Mouse (Mus musculus) CH12.LX (cell line): ENCODE measurements around the gene Zbtb8a. TPM values are rescaled to one million over a fixed set of nuclear protein-coding genes. Genes with fewer than 3 reads are reported as not detected.

Experiments
- DNase-seq: peaks from one replicate; pipeline ENCODE4 v3.0.0-alpha.2; 2013; ENCODE audit errors: extremely low read depth
- H3K27ac ChIP-seq: 2 replicates; pipeline ENCODE4 v1.5.1; 2012; ENCODE audit warnings: low read depth, mild to moderate bottlenecking, control low read depth, moderate library complexity; ENCODE audit not compliant: insufficient read depth
- H3K27me3 ChIP-seq: replicated peaks from 2 replicates; pipeline ENCODE3; 2012; ENCODE audit warnings: inconsistent platforms
- H3K36me3 ChIP-seq, 2 experiments: replicated peaks in 1 of 2; 2 replicates each; pipeline versions ENCODE3 to v1.6.1; 2012; ENCODE audit warnings: inconsistent platforms in 1 of 2, low read length in 1 of 2, mild to moderate bottlenecking in 1 of 2, mixed read lengths in 1 of 2, moderate library complexity in 1 of 2; ENCODE audit not compliant: control insufficient read depth in 1 of 2, insufficient read depth in 1 of 2
- H3K4me1 ChIP-seq, 2 experiments: 2 replicates each; pipeline ENCODE4 v1.6.1; 2012; ENCODE audit warnings: inconsistent platforms in 1 of 2, moderate library complexity in 1 of 2; ENCODE audit not compliant: insufficient read depth in 2 of 2, control insufficient read depth in 1 of 2
- H3K4me2 ChIP-seq: 2 replicates; pipeline ENCODE4 v1.6.1; 2012; ENCODE audit warnings: low read depth, mild to moderate bottlenecking, control low read depth; ENCODE audit not compliant: poor library complexity, insufficient read depth, severe bottlenecking
- H3K4me3 ChIP-seq, 3 experiments: fragments of 150-350 bp in 1 of 3; sonication (generic) in 1 of 3; replicated peaks in 1 of 3; 2 replicates each; pipeline versions ENCODE3 to v1.5.1; 2011 to 2012; ENCODE audit warnings: low read depth in 2 of 3, low read length in 2 of 3, mild to moderate bottlenecking in 2 of 3, moderate library complexity in 2 of 3, control low read depth in 1 of 3, improper control_type of control experiment in 1 of 3, inconsistent platforms in 1 of 3, mixed read lengths in 1 of 3; ENCODE audit not compliant: poor library complexity in 1 of 3
- H3K79me2 ChIP-seq: replicated peaks from 2 replicates; pipeline ENCODE4 v1.6.1; 2012; ENCODE audit warnings: mild to moderate bottlenecking, moderate library complexity; ENCODE audit not compliant: control insufficient read depth, poor library complexity, insufficient read depth, severe bottlenecking; ENCODE audit errors: extremely low read depth
- H3K9ac ChIP-seq: 2 replicates; pipeline ENCODE4 v1.6.1; 2012; ENCODE audit warnings: low read depth, mild to moderate bottlenecking, control low read depth, moderate library complexity; ENCODE audit not compliant: insufficient read depth
- H3K9me3 ChIP-seq: replicated peaks from 2 replicates; pipeline ENCODE3; 2012; ENCODE audit warnings: low read length, inconsistent platforms, mixed read lengths
- CTCF ChIP-seq, 2 experiments: IDR thresholded peaks in 1 of 2; conservative IDR thresholded peaks in 1 of 2; 2 replicates each; pipeline ENCODE4 v1.5.1; 2011 to 2012; ENCODE audit warnings: low read depth in 2 of 2, low read length in 2 of 2, improper control_type of control experiment in 1 of 2, inconsistent platforms in 1 of 2, mild to moderate bottlenecking in 1 of 2, moderate library complexity in 1 of 2
- E2F4 ChIP-seq: IDR thresholded peaks from 2 replicates; pipeline ENCODE4 v1.6.1; 2011; ENCODE audit warnings: low read depth, low read length, improper control_type of control experiment; ENCODE audit not compliant: insufficient replicate concordance
- ELF1 ChIP-seq: IDR thresholded peaks from 2 replicates; pipeline ENCODE4 v1.6.1; 2014; ENCODE audit warnings: low read depth, mild to moderate bottlenecking, inconsistent platforms, low read length, improper control_type of control experiment
- EP300 ChIP-seq: IDR thresholded peaks from 2 replicates; pipeline ENCODE4 v1.6.1; 2011; ENCODE audit warnings: low read length, improper control_type of control experiment
- ETS1 ChIP-seq: conservative IDR thresholded peaks from 2 replicates; pipeline ENCODE4 v1.6.1; 2012; ENCODE audit warnings: low read depth, mild to moderate bottlenecking, inconsistent platforms, low read length, improper control_type of control experiment, moderate library complexity
- GABPA ChIP-seq: IDR thresholded peaks from 2 replicates; pipeline ENCODE4 v1.6.1; 2012; ENCODE audit warnings: low read depth, low read length, improper control_type of control experiment, inconsistent platforms; ENCODE audit not compliant: insufficient replicate concordance
- KAT2A ChIP-seq: IDR thresholded peaks from 2 replicates; pipeline ENCODE4 v1.6.1; 2012; ENCODE audit warnings: low read length, improper control_type of control experiment, inconsistent platforms; ENCODE audit not compliant: insufficient replicate concordance
- MAFK ChIP-seq: IDR thresholded peaks from 2 replicates; pipeline ENCODE4 v1.6.1; 2011; ENCODE audit warnings: low read length, improper control_type of control experiment; ENCODE audit not compliant: insufficient replicate concordance
- MAX ChIP-seq: IDR thresholded peaks from 2 replicates; pipeline ENCODE4 v1.6.1; 2011; ENCODE audit warnings: low read length, improper control_type of control experiment
- MAZ ChIP-seq: IDR thresholded peaks from 2 replicates; pipeline ENCODE4 v1.6.1; 2012; ENCODE audit warnings: low read depth, mild to moderate bottlenecking, inconsistent platforms, low read length, improper control_type of control experiment, moderate library complexity
- MEF2A ChIP-seq: IDR thresholded peaks from 2 replicates; pipeline ENCODE4 v1.6.1; 2014; ENCODE audit warnings: low read depth, mild to moderate bottlenecking, inconsistent platforms, low read length, improper control_type of control experiment, borderline replicate concordance
- MXI1 ChIP-seq: IDR thresholded peaks from 2 replicates; pipeline ENCODE4 v1.6.1; 2011; ENCODE audit warnings: mild to moderate bottlenecking, low read depth, low read length, improper control_type of control experiment
- NELFE ChIP-seq: IDR thresholded peaks from 2 replicates; pipeline ENCODE4 v1.6.1; 2011; ENCODE audit warnings: low read depth, low read length, improper control_type of control experiment
- POLR2A ChIP-seq: IDR thresholded peaks from 2 replicates; pipeline ENCODE4 v1.6.1; 2011; ENCODE audit warnings: low read depth, mild to moderate bottlenecking, improper control_type of control experiment, low read length
- POLR2AphosphoS2 ChIP-seq: IDR thresholded peaks from 2 replicates; pipeline ENCODE4 v1.6.1; 2011; ENCODE audit warnings: low read depth, low read length, improper control_type of control experiment
- SIN3A ChIP-seq: IDR thresholded peaks from 2 replicates; pipeline ENCODE4 v1.6.1; 2012; ENCODE audit warnings: low read length, improper control_type of control experiment, inconsistent platforms
- TBP ChIP-seq: conservative IDR thresholded peaks from 2 replicates; pipeline ENCODE4 v1.6.1; 2011; ENCODE audit warnings: low read depth, low read length, improper control_type of control experiment
- UBTF ChIP-seq: IDR thresholded peaks from 2 replicates; pipeline ENCODE4 v1.6.1; 2012; ENCODE audit warnings: low read depth, mild to moderate bottlenecking, inconsistent platforms, low read length, improper control_type of control experiment, moderate library complexity
- USF1 ChIP-seq: IDR thresholded peaks from 2 replicates; pipeline ENCODE4 v1.6.1; 2014; ENCODE audit warnings: low read depth, mild to moderate bottlenecking, inconsistent platforms, low read length, improper control_type of control experiment
- USF2 ChIP-seq: conservative IDR thresholded peaks from 2 replicates; pipeline ENCODE4 v1.6.1; 2011; ENCODE audit warnings: low read depth, low read length, improper control_type of control experiment
- ZKSCAN1 ChIP-seq: IDR thresholded peaks from 2 replicates; pipeline ENCODE4 v1.6.1; 2012; ENCODE audit warnings: low read depth, inconsistent platforms, low read length, improper control_type of control experiment, borderline replicate concordance
- ZMIZ1 ChIP-seq: IDR thresholded peaks from 2 replicates; pipeline ENCODE4 v1.6.1; 2012; ENCODE audit warnings: low read depth, mild to moderate bottlenecking, inconsistent platforms, low read length, improper control_type of control experiment
- ZNF384 ChIP-seq: IDR thresholded peaks from 2 replicates; pipeline ENCODE4 v1.6.1; 2012; ENCODE audit warnings: low read depth, low read length, improper control_type of control experiment, inconsistent platforms
- dilution Hi-C: fragments of 300-500 bp; cut with MboI; formaldehyde crosslinking; loops from 2 replicates; pipeline ENCODE4 v1.14.3; 2020; ENCODE audit warnings: low sequenced_read_pairs; ENCODE audit not compliant: extremely low pct_unique_long_range_greater_than_20kb, extremely low pct_ligation_motif_present
- in situ Hi-C: fragments of 300-500 bp; cut with MboI; formaldehyde crosslinking; loops from 3 replicates; pipeline ENCODE4 v1.14.3; 2019; ENCODE audit warnings: low sequenced_read_pairs, low pct_ligation_motif_present, low pct_unique_long_range_greater_than_20kb, mixed read lengths
- polyA plus RNA-seq: library from polyadenylated mRNA; unstranded; fragments of >175 nt; gene quantifications from 2 replicates; pipeline ENCODE4 v1.2.1, GENCODE M21; 2012; ENCODE audit warnings: low read depth; ENCODE audit not compliant: insufficient read length
- total RNA-seq, 2 experiments: library from RNA; depleted of rRNA; stranded (reverse); fragments of 300-350 nt in 1 of 2; fragments of >200 nt in 1 of 2; gene quantifications; 2 replicates each; pipeline ENCODE4 v1.2.3; 2012 to 2014

The Zbtb8a gene
- total and polyA plus RNA-seq, 3 experiments, result 0.04 TPM; not detected in 2

DNA sequence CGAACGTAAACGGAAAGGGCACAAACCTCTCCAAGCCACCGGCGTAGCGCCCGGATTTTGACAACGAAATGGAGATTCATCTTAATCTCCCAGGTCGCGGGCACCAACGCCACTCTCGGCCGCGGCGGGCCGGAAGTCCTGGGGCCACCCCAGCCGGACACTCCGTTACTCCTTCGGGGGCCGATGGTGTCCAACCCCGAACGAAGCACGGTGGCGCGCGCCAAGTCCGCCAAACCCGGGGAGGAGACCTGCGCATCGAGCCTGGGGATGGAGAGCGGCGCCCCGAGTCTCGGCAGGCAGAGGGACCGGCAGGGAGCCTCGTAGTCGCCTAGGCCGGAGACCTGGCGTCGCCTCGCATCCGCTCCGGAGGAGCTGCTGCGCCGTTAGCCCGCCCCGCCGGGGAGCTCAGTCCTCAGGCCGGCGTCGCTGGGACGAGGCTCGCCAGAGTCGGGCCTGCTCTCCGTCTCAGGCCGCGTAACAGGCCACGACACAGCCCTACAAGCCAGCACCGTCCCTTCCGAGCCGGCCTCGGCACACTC is 43.2 kb downstream of the Zbtb8a start:
- dilution Hi-C loops, result no loop called here

DNA sequence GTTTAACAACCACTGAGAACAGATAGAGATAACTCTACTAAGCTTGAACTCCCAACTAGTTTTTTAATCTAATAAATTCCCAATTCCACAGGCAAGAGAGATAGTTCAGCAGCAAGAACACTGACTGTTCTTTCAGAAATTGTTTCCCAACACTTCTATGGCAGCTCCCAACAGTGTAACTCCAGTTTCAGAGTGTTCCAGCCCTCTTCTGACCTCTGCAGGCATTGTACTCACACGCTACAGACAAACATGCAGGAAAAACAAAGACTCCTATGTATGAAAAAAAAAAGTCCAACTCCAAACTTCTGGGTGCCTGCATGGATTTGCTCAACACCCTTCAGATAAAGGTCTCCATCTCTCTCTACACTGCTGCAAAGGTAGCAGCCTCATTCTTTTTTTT is 45.1 kb downstream of the Zbtb8a start:
- peaks cover 37 to 49% of the 10 kb centered on the region in 2 experiments for H3K36me3 ChIP-seq
- dilution Hi-C loops, result no loop called here

More for the DNA sequence above, 43.2 kb downstream of the Zbtb8a start:
- Histone ChIP-seq H3K9ac (peak overlapping the region; percentile 87), H3K4me3 (peak overlapping the region; percentile 82 to 97 (median 90)), H3K4me1 (peaks cover 7 to 58% of the 10 kb centered on the region in 2 experiments; a peak in 3 of 4 replicates), H3K9me3 (no peaks in the 10 kb centered on the region), H3K27me3 (no peaks in the 10 kb centered on the region), H3K27ac (peak overlapping the region; percentile 86), H3K79me2 (peaks cover 68% of the 10 kb centered on the region), H3K4me2 (peak overlapping the region; percentile 5; the same call in 1 of the 2 replicates), H3K36me3 (peaks cover 30 to 47% of the 10 kb centered on the region in 2 experiments)
- in situ Hi-C loops, result no loop called here
- DNase-seq, result no peak
- TF ChIP-seq MAZ (no peak), UBTF (peak; percentile 92)

DNA sequence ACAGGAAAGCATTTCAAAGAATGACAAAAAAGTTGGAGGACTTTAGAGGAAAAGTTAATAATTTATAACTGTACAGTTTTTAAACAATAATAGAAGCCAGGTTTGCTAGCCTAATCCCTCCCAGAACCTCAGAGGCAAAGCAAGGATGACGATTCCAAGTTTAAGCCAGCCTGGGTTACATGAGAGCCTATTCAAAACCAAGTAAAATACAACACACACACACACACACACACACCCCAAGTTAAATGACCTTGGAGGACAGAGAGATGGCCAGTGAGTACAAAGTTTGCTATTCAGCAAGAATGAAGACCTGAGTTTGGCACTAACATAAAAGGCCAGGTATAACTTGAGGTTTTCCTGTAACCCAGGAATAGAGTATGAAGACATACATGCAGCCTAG is 51.7 kb downstream of the Zbtb8a start:
- Histone ChIP-seq H3K27ac (no peak overlapping the region), H3K9me3 (no peaks in the 10 kb centered on the region), H3K4me2 (no peak overlapping the region), H3K4me3 (no peak overlapping the region), H3K27me3 (no peaks in the 10 kb centered on the region), H3K36me3 (peaks cover 45 to 78% of the 10 kb centered on the region in 2 experiments), H3K79me2 (peaks cover 56% of the 10 kb centered on the region), H3K9ac (no peak overlapping the region), H3K4me1 (peaks cover 2 to 18% of the 10 kb centered on the region in 2 experiments; a peak in 2 of 4 replicates)
- in situ Hi-C loops (no loop called here), dilution Hi-C loops (no loop called here)
- DNase-seq, result no peak
- no peak for TF ChIP-seq ELF1
- TF ChIP-seq MEF2A, result no peak
- no peak for TF ChIP-seq ZMIZ1
- TF ChIP-seq ETS1, result no peak
- TF ChIP-seq ZKSCAN1, result no peak
- no peak for TF ChIP-seq MAFK
- TF ChIP-seq CTCF (conservative IDR thresholded peaks at IDR 0.05 in 1 of 2, IDR thresholded peaks at IDR 0.05 in 1 of 2; ENCODE audit: low read depth in 2 of 2, low read length in 2 of 2), result no peak
- TF ChIP-seq USF2, result no peak
- TF ChIP-seq NELFE, result no peak

More for the DNA sequence above, 45.1 kb downstream of the Zbtb8a start:
- Histone ChIP-seq H3K4me3 (no peak overlapping the region), H3K27me3 (no peaks in the 10 kb centered on the region), H3K9ac (no peak overlapping the region; the same call in 1 of the 2 replicates), H3K4me1 (peaks cover 7 to 49% of the 10 kb centered on the region in 2 experiments; a peak in 3 of 4 replicates), H3K9me3 (no peaks in the 10 kb centered on the region), H3K4me2 (0 out of 2 replicates have a peak overlapping the region, but pooled peaks have one; percentile 55), H3K79me2 (peaks cover 69% of the 10 kb centered on the region), H3K27ac (no peak overlapping the region)
- in situ Hi-C loops, result no loop called here
- no peak for TF ChIP-seq MEF2A
- TF ChIP-seq UBTF, result no peak
- TF ChIP-seq TBP, result no peak
- no peak for TF ChIP-seq ZMIZ1
- no peak for TF ChIP-seq USF1
- no peak for TF ChIP-seq KAT2A
- TF ChIP-seq MAZ, result no peak
- no peak for TF ChIP-seq ZNF384
- no peak for TF ChIP-seq POLR2A
- no peak for TF ChIP-seq EP300
- no peak for TF ChIP-seq ELF1
- no peak for TF ChIP-seq CTCF (conservative IDR thresholded peaks at IDR 0.05 in 1 of 2, IDR thresholded peaks at IDR 0.05 in 1 of 2; ENCODE audit: low read depth in 2 of 2, low read length in 2 of 2)
- no peak for TF ChIP-seq SIN3A
- TF ChIP-seq MAX, result no peak
- no peak for TF ChIP-seq MXI1
- no peak for TF ChIP-seq E2F4
- no peak for TF ChIP-seq GABPA
- TF ChIP-seq POLR2AphosphoS2, result no peak
- DNase-seq, result no peak
